In genomic region chr2:34668440-34669191, GRCm38 (mm10) we compare ENCODE assay signal across 9 mouse cellular contexts.
DNase-seq lines count a peak whose midpoint lies in the region; ATAC-seq and TF ChIP-seq lines count a peak whose summit lies in the region.
"Had no signal": no experiment of that assay in that cellular context is flagged by ENCODE, and none has a peak within 500 bp of the region (broad histone marks: within the 10 kb centered on the region; RNA-seq: fewer than 3 reads in every experiment).

No protein-coding gene starts in this region.

- TF ChIP-seq CTCF in heart, adult 2 months (IDR thresholded peaks at IDR 0.05), result no peak

- no peak overlapping the region for H3K4me3 ChIP-seq in heart, adult 2 months

- ATAC-seq in CD4-positive, CD25-positive, alpha-beta regulatory T cell, adult 4 months, result no peak
- no peak for ATAC-seq in inflammation-experienced regulatory T-cells, adult 6 months

- TF ChIP-seq EP300 in heart, adult 2 months (IDR thresholded peaks at IDR 0.05; ENCODE audit: insufficient read depth, low read depth, low read length), result no peak

- WGBS in heart, adult 2 months, result 42% methylated on average over 16 of the region's 17 CpGs

- no peaks in the 10 kb centered on the region for H3K27me3 ChIP-seq in heart, adult 2 months (ENCODE audit: control insufficient read depth, insufficient read depth, low read length)

- H3K4me1 ChIP-seq in heart, adult 2 months (ENCODE audit: control insufficient read depth, insufficient read depth, low read length), result peaks cover 5% of the 10 kb centered on the region

- no peak for DNase-seq in heart, adult 2 months
- no peak for DNase-seq in heart, adult 9 months (ENCODE audit: low spot score in 2 of 2)
- DNase-seq in thymus, postnatal 10 days (ENCODE audit: low spot score in 2 of 2), result peak; percentile 21 to 39
- DNase-seq in thymus, adult 18-20 months, result no peak
- DNase-seq in layer of hippocampus, adult 9-11 months, result peak; percentile 64
- DNase-seq in thymus, postnatal 4 days, result peak; percentile 74
- DNase-seq: adrenal gland, postnatal 36 days had no signal

- no peaks in the 10 kb centered on the region for H3K36me3 ChIP-seq in heart, adult 2 months (ENCODE audit: control insufficient read depth, insufficient read depth, low read length)

- 0 out of 2 replicates have a peak overlapping the region, but pooled peaks have one; percentile 10 for H3K9ac ChIP-seq in heart, adult 2 months (ENCODE audit: low read depth, low read length)

- TF ChIP-seq POLR2A in heart, adult 2 months (IDR thresholded peaks at IDR 0.05; ENCODE audit: insufficient read depth, low read depth, low read length), result no peak

- H3K79me2 ChIP-seq in heart, adult 2 months (replicated peaks; ENCODE audit: control insufficient read depth, insufficient read depth, low read length), result no peaks in the 10 kb centered on the region

- no peak overlapping the region; the same call in 1 of the 2 replicates for H3K27ac ChIP-seq in heart, adult 2 months

- intact Hi-C loops in heart, adult 2 months (cut with DNase I), result no loop called here

Comparison
In these comparisons a context has a peak if more than half of its experiments do, and no peak if none do; other contexts are left out.
1. DNase-seq: peak in thymus, postnatal 10 days (2 of 2), layer of hippocampus, adult 9-11 months (single experiment) and thymus, postnatal 4 days (single experiment); none in heart, adult 2 months (0 of 2), heart, adult 9 months (0 of 2) and thymus, adult 18-20 months (0 of 2).